Mouse (Mus musculus) bone marrow macrophage, adult 2 months (primary cell): ENCODE measurements at regions not wholly inside any gene's neighbourhood (a gene's known extent, or its start where the extent isn't known, plus 50 kb on each side); places are given as distances from the start of the nearest gene placed in this dataset.

Experiments used
- CTCF ChIP-seq: IDR thresholded peaks from 2 replicates; pipeline ENCODE4 v1.5.1; 2012; ENCODE audit warnings: low read depth, mild to moderate bottlenecking, low read length, moderate library complexity
- POLR2A ChIP-seq: IDR thresholded peaks from 2 replicates; pipeline ENCODE4 v1.6.1; 2012; ENCODE audit warnings: mild to moderate bottlenecking, low read depth, low read length, borderline replicate concordance

GRCm38 (mm10) chr16:86741236-86741635 is 612.7 kb upstream of the N6amt1 start:
- no peak for TF ChIP-seq CTCF
- no peak for TF ChIP-seq POLR2A
